8 mouse cellular contexts compared by ENCODE assay signal in the genomic region with DNA sequence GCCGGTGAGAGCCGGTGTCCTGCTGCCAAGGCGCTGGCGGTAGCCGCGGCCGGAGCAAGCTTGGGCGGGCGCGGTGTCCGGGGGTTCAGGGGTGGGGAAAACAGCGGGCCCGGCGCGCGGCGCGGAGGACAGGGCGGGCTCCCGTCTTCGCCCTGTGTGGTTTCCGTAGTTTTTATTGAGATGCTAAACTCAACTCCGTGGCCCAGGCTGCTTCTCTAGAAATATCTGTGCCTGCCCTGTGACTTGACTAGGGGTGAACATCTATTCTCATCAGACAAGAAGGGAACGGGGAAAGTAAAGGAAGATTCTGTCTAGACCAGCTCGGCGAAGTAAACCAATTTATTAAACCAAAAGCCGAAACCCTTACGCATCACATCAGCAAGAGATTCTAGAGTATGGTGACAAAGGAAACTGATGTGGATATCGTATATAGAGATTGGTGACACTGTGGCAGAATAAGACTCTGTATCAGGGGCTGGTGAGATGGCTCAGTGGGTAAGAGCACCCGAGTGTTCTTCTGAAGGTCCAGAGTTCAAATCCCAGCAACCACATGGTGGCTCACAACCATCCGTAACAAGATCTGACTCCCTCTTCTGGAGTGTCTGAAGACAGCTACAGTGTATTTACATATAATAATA. TPM values are rescaled to one million over a fixed set of nuclear protein-coding genes. Genes with fewer than 3 reads are reported as not detected.
A peak's percentile ranks its signal among the peaks of the same experiment; 100 is the strongest.
DNase-seq lines count a peak whose midpoint lies in the region; ATAC-seq and TF ChIP-seq lines count a peak whose summit lies in the region.

No protein-coding gene starts in this region.

- intact Hi-C loops in left cerebral cortex, adult 2 months (cut with DNase I) = no loop called here

- no peaks in the 10 kb centered on the region for H3K27me3 ChIP-seq in intestine, embryonic 15.5 days (replicated peaks)
- H3K27me3 ChIP-seq in neural tube, embryonic 14.5 days (ENCODE audit: control insufficient read depth, insufficient read depth, low read length) = peaks cover 8% of the 10 kb centered on the region; the same call in 1 of the 2 replicates

- H3K9me3 ChIP-seq in intestine, embryonic 15.5 days = no peaks in the 10 kb centered on the region
- no peaks in the 10 kb centered on the region for H3K9me3 ChIP-seq in neural tube, embryonic 14.5 days (ENCODE audit: control insufficient read depth, low read length)

- peak; percentile 31; the same call in 1 of the 2 replicates for ATAC-seq in common myeloid progenitor, adult 5-6 weeks (replicated peaks; ENCODE audit: low read depth, poor library complexity, severe bottlenecking)
- ATAC-seq in intestine, embryonic 15.5 days = peak; percentile 85
- peak; percentile 75 for ATAC-seq in neural tube, embryonic 14.5 days (ENCODE audit: low read depth)

- H3K36me3 ChIP-seq in intestine, embryonic 15.5 days = peaks cover 9% of the 10 kb centered on the region
- no peaks in the 10 kb centered on the region for H3K36me3 ChIP-seq in neural tube, embryonic 14.5 days (ENCODE audit: control insufficient read depth, insufficient read depth, low read length)

- H3K4me3 ChIP-seq in left cerebral cortex, adult 2 months = peak overlapping the region; percentile 74
- peak overlapping the region; percentile 84 for H3K4me3 ChIP-seq in intestine, embryonic 15.5 days (replicated peaks)
- peak overlapping the region; percentile 58 for H3K4me3 ChIP-seq in neural tube, embryonic 14.5 days (ENCODE audit: low read depth, low read length)

- TF ChIP-seq CTCF in left cerebral cortex, adult 2 months (IDR thresholded peaks at IDR 0.05) = no peak

- H3K4me1 ChIP-seq in intestine, embryonic 15.5 days (replicated peaks) = peaks cover 9% of the 10 kb centered on the region
- no peaks in the 10 kb centered on the region for H3K4me1 ChIP-seq in neural tube, embryonic 14.5 days (ENCODE audit: control insufficient read depth, insufficient read depth, low read length)

- H3K9ac ChIP-seq in intestine, embryonic 15.5 days = peak overlapping the region; percentile 81
- H3K9ac ChIP-seq in neural tube, embryonic 14.5 days (replicated peaks; ENCODE audit: low read depth, low read length) = peak overlapping the region; percentile 64

- no peak overlapping the region for H3K27ac ChIP-seq in left cerebral cortex, adult 2 months
- peak overlapping the region; percentile 73 for H3K27ac ChIP-seq in intestine, embryonic 15.5 days
- H3K27ac ChIP-seq in neural tube, embryonic 14.5 days (ENCODE audit: low read depth, low read length) = no peak overlapping the region

- peak overlapping the region; percentile 98 for H3K4me2 ChIP-seq in intestine, embryonic 15.5 days (replicated peaks)
- peak overlapping the region; percentile 96 for H3K4me2 ChIP-seq in neural tube, embryonic 14.5 days (ENCODE audit: low read depth, low read length)

- no peak for DNase-seq in left cerebral cortex, adult 2 months (ENCODE audit: extremely low spot score in 1 of 2, low spot score in 2 of 2)
- DNase-seq in left cerebral cortex, adult 9 months (ENCODE audit: low spot score in 2 of 2) = no peak
- no peak for DNase-seq in urinary bladder, adult 2 months (ENCODE audit: low spot score)
- no peak for DNase-seq in spleen, postnatal 36 days (ENCODE audit: low spot score in 2 of 2)
- DNase-seq in gastrocnemius, postnatal 10 days = no peak

- 2% methylated on average over 31 of the region's 31 CpGs for WGBS in intestine, embryonic 15.5 days
- WGBS in neural tube, embryonic 14.5 days = 3% methylated on average over 27 of the region's 31 CpGs

RNA-seq across cellular contexts. Expression of a gene that starts 0.5 kb away (rescaled TPM):
- 1 to 10 TPM in 1 of 2 experiments, under 1 TPM in 1; 0.98 to 1.5 TPM for total RNA-seq in left cerebral cortex, adult 2 months (2021)
- total RNA-seq in common myeloid progenitor, adult 5-6 weeks (2017) = 61.1 and 69.1 TPM in 2 replicates
- 20.4 and 22.0 TPM in 2 replicates for polyA plus RNA-seq in intestine, embryonic 15.5 days (2015; fragmentation: Nextera tagmentation; extraction: Ambion mirVana)
- polyA plus RNA-seq in neural tube, embryonic 14.5 days (2014; fragmentation: Nextera tagmentation; extraction: Ambion mirVana) = 5.9 and 8.2 TPM in 2 replicates
- polyA plus RNA-seq in urinary bladder, adult 2 months (2012; rRNA removed) = 2.2 and 2.3 TPM in 2 replicates
- total RNA-seq in gastrocnemius, postnatal 10 days (2021) = 1 to 10 TPM; 6.0 to 6.1 TPM

RNA-seq across cellular contexts. Expression of a gene that starts 0.6 kb away (rescaled TPM):
- 1 to 10 TPM; 7.8 to 8.3 TPM for total RNA-seq in left cerebral cortex, adult 2 months (2021)
- 6.2 and 8.7 TPM in 2 replicates for total RNA-seq in common myeloid progenitor, adult 5-6 weeks (2017)
- polyA plus RNA-seq in intestine, embryonic 15.5 days (2015; fragmentation: Nextera tagmentation; extraction: Ambion mirVana) = 9.8 and 10.9 TPM in 2 replicates
- polyA plus RNA-seq in neural tube, embryonic 14.5 days (2014; fragmentation: Nextera tagmentation; extraction: Ambion mirVana) = 10.0 and 11.9 TPM in 2 replicates
- polyA plus RNA-seq in urinary bladder, adult 2 months (2012; rRNA removed) = 5.1 and 5.6 TPM in 2 replicates
- 10 to 100 TPM; 25.9 to 26.6 TPM for total RNA-seq in gastrocnemius, postnatal 10 days (2021)

RNA-seq across cellular contexts. Expression of a gene that starts 16.9 kb away (rescaled TPM):
- total RNA-seq in left cerebral cortex, adult 2 months (2021) = 10 to 100 TPM; 58.9 to 60.0 TPM
- 32.5 and 36.6 TPM in 2 replicates for total RNA-seq in common myeloid progenitor, adult 5-6 weeks (2017)
- 58.4 and 59.7 TPM in 2 replicates for polyA plus RNA-seq in intestine, embryonic 15.5 days (2015; fragmentation: Nextera tagmentation; extraction: Ambion mirVana)
- polyA plus RNA-seq in neural tube, embryonic 14.5 days (2014; fragmentation: Nextera tagmentation; extraction: Ambion mirVana) = 111 and 113 TPM in 2 replicates
- polyA plus RNA-seq in urinary bladder, adult 2 months (2012; rRNA removed) = 19.1 and 21.5 TPM in 2 replicates
- total RNA-seq in gastrocnemius, postnatal 10 days (2021) = 10 to 100 TPM; 22.6 to 26.7 TPM

RNA-seq across cellular contexts. Expression of a gene that starts 55.8 kb away (rescaled TPM):
- 10 to 100 TPM; 35.0 to 43.6 TPM for total RNA-seq in left cerebral cortex, adult 2 months (2021)
- total RNA-seq in common myeloid progenitor, adult 5-6 weeks (2017) = 55.2 and 75.7 TPM in 2 replicates
- polyA plus RNA-seq in intestine, embryonic 15.5 days (2015; fragmentation: Nextera tagmentation; extraction: Ambion mirVana) = 21.3 and 24.7 TPM in 2 replicates
- 30.4 and 33.8 TPM in 2 replicates for polyA plus RNA-seq in neural tube, embryonic 14.5 days (2014; fragmentation: Nextera tagmentation; extraction: Ambion mirVana)
- polyA plus RNA-seq in urinary bladder, adult 2 months (2012; rRNA removed) = 24.6 and 30.4 TPM in 2 replicates
- total RNA-seq in gastrocnemius, postnatal 10 days (2021) = 10 to 100 TPM; 23.4 to 28.1 TPM

RNA-seq across cellular contexts. Expression of a gene that starts 56.4 kb away (rescaled TPM):
- under 1 TPM in 1 of 2 experiments, not detected in 1; 0.26 TPM for total RNA-seq in left cerebral cortex, adult 2 months (2021)
- total RNA-seq in common myeloid progenitor, adult 5-6 weeks (2017) = 0.05 TPM in 1 of 2 replicates, not detected in the other
- polyA plus RNA-seq in intestine, embryonic 15.5 days (2015; fragmentation: Nextera tagmentation; extraction: Ambion mirVana) = 0.61 and 1.4 TPM in 2 replicates
- polyA plus RNA-seq in neural tube, embryonic 14.5 days (2014; fragmentation: Nextera tagmentation; extraction: Ambion mirVana) = 9.0 and 10.0 TPM in 2 replicates
- polyA plus RNA-seq in urinary bladder, adult 2 months (2012; rRNA removed) = 1.7 and 1.8 TPM in 2 replicates
- total RNA-seq in gastrocnemius, postnatal 10 days (2021) = not detected

Comparison
In these comparisons a context has a peak if more than half of its experiments do, and no peak if none do; other contexts are left out.
1. ATAC-seq: peak in every context shown above with its lines; median percentile 85 in intestine, embryonic 15.5 days; 75 in neural tube, embryonic 14.5 days; 31 in common myeloid progenitor, adult 5-6 weeks.